Mouse (Mus musculus) heart, postnatal 0 days (tissue): ENCODE data around the gene Rnps1. TPM values are rescaled to one million over a fixed set of nuclear protein-coding genes. Genes with fewer than 3 reads are reported as not detected.

Source experiments
- ATAC-seq: fragments of 200-750 bp; cut with Nextera tagmentation; 2 replicates; pipeline ENCODE4 v1.8.0; 2017; ENCODE audit warnings: low read depth, moderate number of reproducible peaks, moderate library complexity; ENCODE audit not compliant: insufficient read depth
- DNase-seq: peaks from one replicate; pipeline ENCODE4 v3.0.0-alpha.2; 2016; ENCODE audit warnings: low spot score
- H3K27ac ChIP-seq: fragments of 300-500 bp; sonication (generic); 2 replicates; pipeline ENCODE4 v1.5.1; 2014; ENCODE audit warnings: low read depth, mild to moderate bottlenecking
- H3K27me3 ChIP-seq: fragments of 300-500 bp; sonication (generic); 2 replicates; pipeline ENCODE4 v1.6.1; 2014; ENCODE audit warnings: low read length, mixed read lengths; ENCODE audit not compliant: control insufficient read depth, insufficient read depth
- H3K36me3 ChIP-seq: fragments of 300-500 bp; sonication (generic); replicated peaks from 2 replicates; pipeline ENCODE4 v1.6.1; 2014; ENCODE audit warnings: low read length, mixed read lengths; ENCODE audit not compliant: control insufficient read depth, insufficient read depth
- H3K4me1 ChIP-seq: fragments of 300-500 bp; sonication (generic); 2 replicates; pipeline ENCODE4 v1.6.1; 2014; ENCODE audit warnings: antibody characterized with exemption; ENCODE audit not compliant: control insufficient read depth, insufficient read depth
- H3K4me2 ChIP-seq: fragments of 300-500 bp; sonication (generic); 2 replicates; pipeline ENCODE4 v1.6.1; 2014; ENCODE audit warnings: low read depth, mild to moderate bottlenecking, low read length, moderate library complexity
- H3K4me3 ChIP-seq: fragments of 300-500 bp; sonication (generic); 2 replicates; pipeline ENCODE4 v1.5.1; 2014; ENCODE audit warnings: low read depth, low read length
- H3K9ac ChIP-seq: fragments of 300-500 bp; sonication (generic); replicated peaks from 2 replicates; pipeline ENCODE4 v1.6.1; 2014; ENCODE audit warnings: low read depth, low read length, mixed read lengths
- H3K9me3 ChIP-seq: fragments of 300-500 bp; sonication (generic); replicated peaks from 2 replicates; pipeline ENCODE4 v1.6.1; 2016; ENCODE audit warnings: low read length; ENCODE audit not compliant: control insufficient read depth
- CTCF ChIP-seq: IDR thresholded peaks from 2 replicates; pipeline ENCODE4 v1.5.1; 2016; ENCODE audit warnings: antibody characterized with exemption, control low read depth, low read depth
- EP300 ChIP-seq: IDR thresholded peaks from 2 replicates; pipeline ENCODE4 v1.6.1; 2016; ENCODE audit warnings: antibody characterized with exemption, low read depth
- WGBS: fragments of 180-500 bp; shearing (Covaris S2); extraction: QIAGEN DNeasy Blood & Tissue Kit; methylation state at CpG from one replicate; pipeline ENCODE4 v1.1.7; 2014; 5-methylcytosine and 5-hydroxymethylcytosine counted together
- polyA plus RNA-seq: library from polyadenylated mRNA; unstranded; fragments of >200 nt; fragmentation: Nextera tagmentation; extraction: Ambion mirVana; gene quantifications from 2 replicates; pipeline ENCODE4 v1.2.1, GENCODE M21; 2015
- total RNA-seq: library from RNA; depleted of rRNA; stranded (reverse); fragments of >200 nt; gene quantifications from 2 replicates; pipeline ENCODE4 v1.2.3, GENCODE M21; 2014; ENCODE audit warnings: low replicate concordance; rRNA removed

Gene Rnps1
- 123 and 174 TPM in 2 replicates for total RNA-seq
- polyA plus RNA-seq, result 127 and 135 TPM in 2 replicates

DNA sequence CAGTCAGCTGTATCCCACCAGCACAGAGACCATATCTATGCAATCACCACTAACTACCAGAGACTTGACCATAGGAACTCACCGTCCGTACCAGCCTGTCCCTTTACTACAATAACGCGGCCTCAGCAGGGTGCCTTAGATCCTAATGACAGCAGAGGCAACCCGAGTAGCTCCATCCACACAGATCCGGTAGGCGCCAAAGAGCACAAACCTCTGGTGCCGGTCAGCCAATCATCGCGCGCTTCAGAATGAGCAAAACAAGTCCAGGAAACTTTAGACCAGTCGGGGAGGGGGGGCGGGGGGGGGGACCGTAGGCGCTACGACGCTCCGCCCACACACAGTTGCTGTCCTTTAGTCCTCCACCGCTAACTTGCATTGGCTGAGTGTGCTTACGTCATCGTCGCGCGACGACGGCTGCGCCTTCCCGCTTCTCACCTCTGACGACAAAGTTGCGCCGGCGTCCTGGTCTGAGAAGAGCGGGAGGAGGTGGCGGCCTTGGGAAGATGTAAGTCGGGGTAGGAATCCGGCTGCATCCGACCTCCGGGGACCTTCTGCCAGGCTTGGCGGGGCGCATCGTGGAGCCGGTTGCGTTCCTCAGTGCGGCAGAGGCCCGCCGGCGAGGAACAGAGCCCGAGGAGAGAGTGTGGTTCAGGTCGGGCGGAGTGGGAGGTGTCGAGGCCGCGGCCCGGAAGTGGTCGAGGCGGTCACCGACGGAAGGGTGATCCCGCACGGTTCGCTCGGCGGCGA is at the start of gene Rnps1:
Rnps1 (plus strand) TSS at position 336 of the 747 bp plus-strand sequence.
- peak; percentile 93 for ATAC-seq
- under 1% methylated on average over 64 of the region's 64 CpGs for WGBS

DNA sequence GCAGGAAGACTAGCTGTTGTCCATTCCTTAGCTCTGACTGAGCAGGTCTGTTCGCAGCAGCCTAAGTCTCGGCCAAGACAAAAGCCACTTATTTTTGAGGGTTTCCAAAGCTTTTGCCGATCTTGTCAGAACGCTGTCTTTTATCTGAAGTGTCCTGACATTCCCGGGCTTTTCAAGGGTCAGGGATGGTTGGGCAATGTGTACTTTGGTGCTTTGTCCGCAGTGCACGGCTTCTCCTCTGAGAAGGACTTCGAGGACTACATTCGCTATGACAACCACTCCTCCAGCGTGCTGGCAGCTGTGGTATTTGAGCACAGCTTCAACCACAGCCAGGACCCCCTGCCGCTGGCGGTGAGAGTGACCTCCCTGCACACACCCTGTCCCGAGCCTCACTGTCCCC is 48.5 kb upstream of the Rnps1 start:
- no peak overlapping the region for H3K9ac ChIP-seq
- DNase-seq (no peak), ATAC-seq (no peak)
- 51% methylated on average over 13 of the region's 13 CpGs for WGBS
- H3K4me3 ChIP-seq, result no peak overlapping the region
- no peak for TF ChIP-seq EP300
- TF ChIP-seq CTCF, result no peak
- peaks cover 21% of the 10 kb centered on the region for H3K36me3 ChIP-seq
- no peak overlapping the region for H3K4me2 ChIP-seq
- no peak overlapping the region for H3K27ac ChIP-seq
- H3K4me1 ChIP-seq, result no peaks in the 10 kb centered on the region
- H3K9me3 ChIP-seq, result no peaks in the 10 kb centered on the region
- no peaks in the 10 kb centered on the region for H3K27me3 ChIP-seq

More for the DNA sequence above, at the start of gene Rnps1:
- TF ChIP-seq EP300 (peak; percentile 63), CTCF (no peak)
- H3K27ac ChIP-seq, result peak within 1 kb of the TSS; percentile 89
- no peaks in the 10 kb centered on the region for H3K9me3 ChIP-seq
- peak; percentile 99 for DNase-seq
- peaks cover 49% of the 10 kb centered on the region for H3K36me3 ChIP-seq
- peak within 1 kb of the TSS; percentile 86 for H3K4me3 ChIP-seq
- H3K4me1 ChIP-seq, result peaks cover 20% of the 10 kb centered on the region
- H3K4me2 ChIP-seq, result peak within 1 kb of the TSS; percentile 88
- no peaks in the 10 kb centered on the region for H3K27me3 ChIP-seq
- H3K9ac ChIP-seq, result peak within 1 kb of the TSS; percentile 88

DNA sequence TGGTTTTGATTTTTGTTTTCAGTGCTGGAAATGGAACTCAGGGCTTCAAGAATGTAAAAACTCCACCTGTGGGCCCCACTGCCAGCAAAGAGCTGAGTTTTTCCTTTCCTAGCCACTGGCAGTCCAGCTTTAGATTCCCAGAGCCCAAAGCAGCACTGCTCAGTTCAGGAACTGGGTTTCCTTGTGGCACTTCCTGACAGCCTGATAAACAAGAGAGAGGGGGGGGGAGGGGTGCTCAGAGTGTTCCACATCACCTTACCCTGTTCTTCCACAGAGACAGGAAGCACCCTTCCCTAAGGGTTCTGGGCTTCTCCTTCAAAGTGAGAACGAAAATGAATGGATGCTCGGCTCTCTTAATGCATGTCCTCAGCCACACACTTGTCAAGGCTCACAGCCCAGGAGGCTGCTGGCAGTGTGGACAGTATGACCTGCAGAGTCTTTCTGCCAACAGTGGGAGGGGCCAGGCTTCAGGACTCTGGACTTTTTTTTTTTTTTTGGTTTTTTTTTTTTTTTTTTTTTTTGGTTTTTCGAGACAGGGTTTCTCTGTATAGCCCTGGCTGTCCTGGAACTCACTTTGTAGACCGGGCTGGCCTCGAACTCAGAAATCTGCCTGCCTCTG is 39.2 kb upstream of the Rnps1 start:
- Histone ChIP-seq H3K4me1 (no peaks in the 10 kb centered on the region), H3K4me3 (no peak overlapping the region), H3K27me3 (no peaks in the 10 kb centered on the region), H3K36me3 (peaks cover 24% of the 10 kb centered on the region; the same call in 1 of the 2 replicates), H3K4me2 (no peak overlapping the region), H3K9ac (no peak overlapping the region), H3K9me3 (no peaks in the 10 kb centered on the region), H3K27ac (no peak overlapping the region)
- peak; percentile 12 for DNase-seq
- WGBS, result 77% methylated on average over 4 of the region's 5 CpGs
- ATAC-seq, result peak; percentile 57; the same call in 1 of the 2 replicates
- TF ChIP-seq EP300 (no peak), CTCF (no peak)

DNA sequence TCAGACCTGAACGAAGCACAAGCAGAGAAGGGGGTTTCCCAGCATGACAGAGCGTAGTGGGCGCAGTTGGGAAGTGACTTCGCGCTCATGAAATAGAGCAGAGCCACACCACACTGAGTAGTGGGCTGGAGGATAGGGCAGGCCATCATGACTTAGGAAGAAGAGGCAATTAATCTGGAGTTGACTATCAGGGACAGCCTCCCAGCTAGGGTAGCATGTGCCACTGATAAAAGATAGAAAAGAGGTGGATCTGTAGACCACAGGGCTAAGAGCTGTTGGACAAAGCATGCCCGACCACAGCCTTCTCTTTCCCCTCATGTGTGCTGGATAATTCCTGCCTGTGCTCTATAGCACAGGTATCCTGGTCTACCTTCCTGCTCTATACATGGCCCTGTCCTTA is 38.5 kb upstream of the Rnps1 start:
- H3K27ac ChIP-seq, result no peak overlapping the region
- peaks cover 24% of the 10 kb centered on the region; the same call in 1 of the 2 replicates for H3K36me3 ChIP-seq
- no peak for DNase-seq
- H3K4me2 ChIP-seq, result no peak overlapping the region
- H3K9ac ChIP-seq, result no peak overlapping the region
- WGBS, result 87% methylated on average over 6 of the region's 6 CpGs
- no peak overlapping the region for H3K4me3 ChIP-seq
- no peaks in the 10 kb centered on the region for H3K9me3 ChIP-seq
- no peaks in the 10 kb centered on the region for H3K27me3 ChIP-seq
- no peak for ATAC-seq
- no peaks in the 10 kb centered on the region for H3K4me1 ChIP-seq
- TF ChIP-seq EP300 (no peak), CTCF (no peak)

DNA sequence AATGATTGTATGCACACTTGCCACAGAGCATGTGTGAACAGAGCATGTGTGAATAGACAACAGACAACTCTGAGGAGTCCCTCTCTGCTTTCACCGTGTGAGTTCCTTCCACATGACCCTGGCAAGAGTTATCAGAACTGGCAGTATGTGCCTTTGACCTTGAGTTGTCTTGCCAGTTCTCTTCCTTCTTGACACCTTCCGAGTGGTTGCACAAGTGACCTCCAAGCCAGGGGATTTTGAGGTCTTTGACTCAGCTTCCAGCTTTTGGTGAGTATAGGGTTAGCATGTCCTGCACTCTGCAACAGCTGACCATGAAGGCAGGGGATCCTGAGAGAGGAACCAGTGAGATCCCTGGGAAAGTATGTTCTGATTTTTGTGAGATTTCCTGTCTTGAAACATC is 35.9 kb upstream of the Rnps1 start:
- ATAC-seq, result no peak
- WGBS, result 64% methylated on average over 2 of the region's 2 CpGs

More for the DNA sequence above, 35.9 kb upstream of the Rnps1 start:
- no peak for TF ChIP-seq EP300
- no peak for TF ChIP-seq CTCF
- Histone ChIP-seq H3K36me3 (peaks cover 27% of the 10 kb centered on the region), H3K4me2 (no peak overlapping the region), H3K9ac (no peak overlapping the region), H3K27me3 (no peaks in the 10 kb centered on the region), H3K27ac (no peak overlapping the region), H3K4me3 (no peak overlapping the region), H3K4me1 (no peaks in the 10 kb centered on the region), H3K9me3 (no peaks in the 10 kb centered on the region)
- no peak for DNase-seq
